Mouse (Mus musculus) layer of hippocampus, postnatal 36 days (tissue): ENCODE data around the gene Olfr1305. TPM values are rescaled to one million over a fixed set of nuclear protein-coding genes. Genes with fewer than 3 reads are reported as not detected.

Source experiments
- DNase-seq, 2 experiments: peaks; one replicate each; pipeline ENCODE4 v3.0.0; 2022
- total RNA-seq, 2 experiments: library from RNA; stranded (reverse); gene quantifications; 2 replicates each; pipeline ENCODE4 v1.2.3; 2021

The Olfr1305 gene
- not detected for total RNA-seq

- DNase-seq, result no peak
Measured at GRCm38 (mm10) chr2:111877049-111877448, at the start of gene Olfr1305. Olfr1305 (minus strand) TSS chr2:111877149.

DNA sequence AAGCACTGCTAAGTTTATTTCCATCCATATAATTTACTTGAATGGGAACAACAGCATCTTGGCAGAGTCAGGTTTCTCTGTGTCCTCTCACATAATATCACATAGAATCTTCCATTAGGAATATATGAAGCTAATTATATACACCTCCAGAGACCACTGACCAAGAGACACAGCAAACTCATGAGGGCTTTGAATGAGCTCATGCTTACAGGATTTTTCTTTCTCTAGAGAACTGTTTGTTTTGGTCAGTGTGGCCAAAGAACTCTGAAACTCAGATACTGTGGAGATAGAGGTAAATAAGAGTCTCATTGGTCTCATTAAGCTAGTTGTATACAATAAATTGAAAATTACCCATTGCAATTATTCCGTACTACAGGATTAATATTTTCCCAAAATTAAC lies 39.2 kb upstream of the Olfr1305 start, which contains the start of gene Olfr1306:
Gene Olfr1306, minus strand, starts transcription at position 101 of the 400 bp plus-strand sequence.
- DNase-seq, result no peak

DNA sequence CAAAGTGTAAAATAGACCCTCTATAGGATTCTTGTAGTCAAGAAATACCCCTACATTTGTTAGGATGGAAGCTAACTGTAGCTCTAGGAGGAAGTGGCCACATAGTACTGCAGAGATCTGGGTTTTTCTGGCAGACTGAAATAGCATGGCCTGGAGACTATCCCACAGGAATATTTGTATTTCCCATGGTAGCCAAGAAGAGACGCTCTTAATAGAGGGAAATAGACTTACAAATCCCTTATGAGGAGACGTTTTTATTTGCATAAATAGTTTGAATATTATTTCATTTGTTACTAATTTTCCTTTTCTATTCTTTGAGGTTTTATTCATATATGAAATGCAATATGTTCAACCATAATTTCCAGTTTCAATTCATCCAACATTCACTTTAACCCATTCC lies 56.7 kb downstream of the Olfr1305 start, which contains the start of gene Olfr1303:
Gene Olfr1303, minus strand, starts transcription at position 101 of the 400 bp plus-strand sequence.
- no peak for DNase-seq

Other genes starting within 250 kb of the Olfr1305 start
- gene Olfr1298, start 227.9 kb downstream of the Olfr1305 start, total RNA-seq, result not detected
- gene Olfr1299, start 215.7 kb downstream of the Olfr1305 start, total RNA-seq, result not detected
- gene Olfr1301, start 126.1 kb downstream of the Olfr1305 start, total RNA-seq, result not detected
- not detected for gene Olfr1302, start 99.7 kb downstream of the Olfr1305 start, total RNA-seq
- not detected for gene Olfr1303, start 56.8 kb downstream of the Olfr1305 start, total RNA-seq
- gene Olfr1306, start 39.1 kb upstream of the Olfr1305 start, total RNA-seq, result not detected
- gene Olfr1307, start 72.3 kb upstream of the Olfr1305 start, total RNA-seq, result under 1 TPM; 0.05 to 0.07 TPM
- not detected for gene Olfr1308, start 87.8 kb upstream of the Olfr1305 start, total RNA-seq
- not detected for gene Olfr1309, start 113.1 kb upstream of the Olfr1305 start, total RNA-seq
- not detected for gene Olfr1310, start 135.6 kb upstream of the Olfr1305 start, total RNA-seq
- not detected for gene Olfr1311, start 147.3 kb upstream of the Olfr1305 start, total RNA-seq
- gene Olfr1312, start 173.1 kb upstream of the Olfr1305 start, total RNA-seq, result not detected
- gene Olfr1313, start 200.7 kb upstream of the Olfr1305 start, total RNA-seq, result not detected
- gene Olfr1314, start 219.6 kb upstream of the Olfr1305 start, total RNA-seq, result not detected
- not detected for gene Olfr1315-ps1, start 238.3 kb upstream of the Olfr1305 start, total RNA-seq